Mouse (Mus musculus): ENCODE measurements at regions not wholly inside any gene's neighbourhood (a gene's known extent, or its start where the extent isn't known, plus 50 kb on each side); places are given as distances from the start of the nearest gene placed in this dataset.

GRCm38 (mm10) chr14:76863035-76863706, 173.4 kb upstream of the Ccdc122 start:
- DNase-seq: no peak

GRCm38 (mm10) chr14:76858396-76858795, 178.2 kb upstream of the Ccdc122 start:
- DNase-seq: no peak

- DNase-seq: no peak
Measured at GRCm38 (mm10) chr14:76857196-76857773, 179.3 kb upstream of the Ccdc122 start.

- no peak for DNase-seq
Measured at GRCm38 (mm10) chr14:76856591-76856990, 180.0 kb upstream of the Ccdc122 start.

GRCm38 (mm10) chr14:76854965-76855364, 181.6 kb upstream of the Ccdc122 start:
- DNase-seq: no peak

- DNase-seq: no peak
Measured at GRCm38 (mm10) chr14:76851473-76852214, 184.9 kb upstream of the Ccdc122 start.

- DNase-seq: no peak
Measured at GRCm38 (mm10) chr14:76850641-76851040, 185.9 kb upstream of the Ccdc122 start.

GRCm38 (mm10) chr14:76850051-76850450, 186.5 kb upstream of the Ccdc122 start:
- no peak for DNase-seq

- DNase-seq: no peak
Measured at GRCm38 (mm10) chr14:76849636-76850035, 186.9 kb upstream of the Ccdc122 start.

- DNase-seq: no peak
Measured at GRCm38 (mm10) chr14:76849071-76849470, 187.5 kb upstream of the Ccdc122 start.

- no peak for DNase-seq
Measured at GRCm38 (mm10) chr14:76845706-76846105, 190.9 kb upstream of the Ccdc122 start.

GRCm38 (mm10) chr14:76844717-76845116, 191.9 kb upstream of the Ccdc122 start:
- DNase-seq: no peak

- DNase-seq: peak; percentile 44
Measured at GRCm38 (mm10) chr14:76837583-76838220, 198.9 kb upstream of the Ccdc122 start.

- no peak for DNase-seq
Measured at GRCm38 (mm10) chr14:76836926-76837516, 199.6 kb upstream of the Ccdc122 start.

GRCm38 (mm10) chr14:76836271-76836670, 200.3 kb upstream of the Ccdc122 start:
- no peak for DNase-seq

- no peak for DNase-seq
Measured at GRCm38 (mm10) chr14:76834084-76834483, 202.5 kb upstream of the Ccdc122 start.

- no peak for DNase-seq
Measured at GRCm38 (mm10) chr14:76829161-76829510, 207.4 kb upstream of the Ccdc122 start.

- peak; percentile 33 for DNase-seq
Measured at GRCm38 (mm10) chr14:76828453-76829160, 208.0 kb upstream of the Ccdc122 start.

- DNase-seq: no peak
Measured at GRCm38 (mm10) chr14:76824066-76824465, 212.5 kb upstream of the Ccdc122 start.

GRCm38 (mm10) chr14:76822766-76823325, 213.7 kb upstream of the Ccdc122 start:
- DNase-seq: peak; percentile 75

GRCm38 (mm10) chr14:76821892-76822291, 214.7 kb upstream of the Ccdc122 start:
- DNase-seq: no peak

- DNase-seq: no peak
Measured at GRCm38 (mm10) chr14:76821484-76821883, 215.1 kb upstream of the Ccdc122 start.
